28 mouse cellular contexts compared by ENCODE assay signal in the genomic region with DNA sequence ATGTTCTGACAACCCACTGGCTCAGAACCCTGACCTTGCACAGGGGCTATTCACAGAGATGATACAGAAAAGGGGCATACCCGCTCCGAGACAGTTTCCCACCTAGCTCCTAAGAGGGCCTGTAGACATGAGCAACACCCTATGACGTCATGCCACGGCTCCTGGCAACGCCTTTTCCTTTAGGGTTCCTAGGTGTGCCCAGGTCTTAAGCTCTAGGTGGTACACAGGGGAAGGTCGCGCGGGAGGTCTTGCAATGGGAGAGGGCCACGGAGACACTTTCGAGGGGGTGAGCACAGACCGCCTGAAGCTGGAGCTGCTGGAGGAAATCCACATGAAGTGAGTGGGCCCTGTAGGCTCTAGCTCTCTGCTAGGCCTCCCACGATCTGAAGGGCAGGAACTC. TPM values are rescaled to one million over a fixed set of nuclear protein-coding genes. Genes with fewer than 3 reads are reported as not detected.
"Had no signal": no experiment of that assay in that cellular context is flagged by ENCODE, and none has a peak within 500 bp of the region (broad histone marks: within the 10 kb centered on the region; RNA-seq: fewer than 3 reads in every experiment).

No protein-coding gene starts in this region.

- H3K4me1 ChIP-seq: lung, embryonic 15.5 days; megakaryocyte, embryonic 14.5 days; midbrain, embryonic 13.5 days; midbrain, embryonic 15.5 days; neural tube, embryonic 13.5 days; neural tube, embryonic 15.5 days had no signal

- H3K9me3 ChIP-seq: lung, embryonic 15.5 days; megakaryocyte, embryonic 14.5 days; midbrain, embryonic 13.5 days; midbrain, embryonic 15.5 days; neural tube, embryonic 13.5 days; neural tube, embryonic 15.5 days had no signal

- ATAC-seq: liver, postnatal 0 days; lung, postnatal 0 days; midbrain, embryonic 13.5 days; midbrain, embryonic 15.5 days had no signal

- H3K27me3 ChIP-seq: lung, embryonic 15.5 days; megakaryocyte, embryonic 14.5 days; midbrain, embryonic 13.5 days; midbrain, embryonic 15.5 days; neural tube, embryonic 13.5 days; neural tube, embryonic 15.5 days had no signal

- H3K9ac ChIP-seq: liver, postnatal 0 days; lung, embryonic 15.5 days; midbrain, embryonic 13.5 days; midbrain, embryonic 15.5 days; neural tube, embryonic 13.5 days; neural tube, embryonic 15.5 days had no signal

- DNase-seq: liver, postnatal 0 days; lung, adult 2 months; lung, postnatal 14 days; lung, postnatal 36 days; retina, postnatal 1 day; right cerebral cortex, adult 18-20 months; right cerebral cortex, postnatal 25 days; right cerebral cortex, postnatal 4 days; spleen, adult 18-20 months; thymus, adult 18-20 months; thymus, postnatal 14 days; thymus, postnatal 36 days had no signal

- H3K4me3 ChIP-seq: lung, embryonic 15.5 days; megakaryocyte, embryonic 14.5 days; midbrain, embryonic 13.5 days; midbrain, embryonic 15.5 days; neural tube, embryonic 13.5 days; neural tube, embryonic 15.5 days had no signal

- H3K27ac ChIP-seq: lung, embryonic 15.5 days; macrophage; midbrain, embryonic 13.5 days; midbrain, embryonic 15.5 days; neural tube, embryonic 13.5 days; neural tube, embryonic 15.5 days had no signal

- H3K4me2 ChIP-seq: lung, embryonic 15.5 days; midbrain, embryonic 11.5 days; midbrain, embryonic 13.5 days; midbrain, embryonic 15.5 days; neural tube, embryonic 13.5 days; neural tube, embryonic 15.5 days had no signal

RNA-seq across cellular contexts. Expression of a gene that starts 2.7 kb away (rescaled TPM):
- total RNA-seq: megakaryocyte progenitor cell, adult 5-6 weeks; monocyte, adult 5-6 weeks had no signal
- polyA plus RNA-seq: liver, postnatal 0 days; lung, adult 2 months; lung, embryonic 15.5 days; lung, postnatal 0 days; midbrain, embryonic 11.5 days; neural tube, embryonic 13.5 days; neural tube, embryonic 15.5 days; small intestine, adult 2 months; stomach, embryonic 14.5 days; stomach, embryonic 16.5 days; thymus, postnatal 0 days had no signal

RNA-seq across cellular contexts. Expression of a gene that starts 42.0 kb away (rescaled TPM):
- total RNA-seq: megakaryocyte progenitor cell, adult 5-6 weeks; midbrain, postnatal 0 days; monocyte, adult 5-6 weeks had no signal
- polyA plus RNA-seq: liver, postnatal 0 days; lung, adult 2 months; lung, postnatal 0 days; macrophage; midbrain, embryonic 11.5 days; midbrain, embryonic 13.5 days; midbrain, postnatal 0 days; neural tube, embryonic 13.5 days; neural tube, embryonic 15.5 days; small intestine, adult 2 months; stomach, embryonic 14.5 days; stomach, embryonic 16.5 days; thymus, postnatal 0 days had no signal
